Mouse (Mus musculus): ENCODE data around the gene Cstad. TPM values are rescaled to one million over a fixed set of nuclear protein-coding genes. Genes with fewer than 3 reads are reported as not detected.

Gene Cstad
- total and polyA plus RNA-seq, 3 experiments = not detected

DNA sequence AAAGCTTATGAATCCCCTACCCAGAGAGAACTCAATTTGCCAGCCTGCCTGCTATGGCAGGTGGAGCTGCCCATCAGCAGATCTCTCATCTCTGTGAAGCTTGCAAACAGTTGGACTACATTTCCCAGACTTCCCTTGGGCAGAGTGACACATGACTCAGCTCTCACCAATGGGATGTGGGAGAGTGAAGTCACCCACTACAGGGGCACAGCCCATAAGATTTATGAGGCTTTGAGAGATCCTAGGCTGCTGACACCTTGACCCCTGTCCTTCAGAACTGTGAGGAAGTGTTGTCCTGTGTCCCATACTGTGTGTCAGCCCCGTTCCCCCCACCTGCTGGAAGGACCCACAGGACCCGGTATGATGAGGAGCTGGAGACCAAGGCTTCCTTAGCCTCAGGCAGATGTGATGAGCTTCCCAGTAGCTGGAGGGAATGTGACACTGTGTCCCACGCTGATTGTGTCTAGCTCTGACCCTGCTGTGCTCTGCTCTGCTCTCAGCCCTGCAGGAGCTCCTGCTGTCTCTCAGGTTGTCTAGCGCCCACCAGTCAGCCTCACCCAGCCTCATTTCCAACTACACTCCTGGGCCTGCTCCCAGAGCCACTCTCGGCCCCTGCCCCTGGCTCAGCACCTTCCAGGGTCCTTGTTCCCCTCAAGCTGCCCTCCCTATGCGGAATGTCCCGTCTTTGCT is 40.8 kb upstream of the Cstad start:
- H3K79me2 ChIP-seq (ENCODE audit: control insufficient read depth, insufficient read depth, low read length, poor library complexity) = no peaks in the 10 kb centered on the region
- H3K4me1 ChIP-seq (ENCODE audit: control insufficient read depth in 1 of 2, insufficient read depth in 2 of 2, low read length in 2 of 2) = no peaks in the 10 kb centered on the region
- H3K4me3 ChIP-seq (ENCODE audit: control insufficient read depth in 1 of 2, insufficient read depth in 1 of 2, low read depth in 2 of 2, low read length in 2 of 2) = no peak overlapping the region
- H3K27me3 ChIP-seq (ENCODE audit: control insufficient read depth in 1 of 2, insufficient read depth in 2 of 2, low read length in 2 of 2) = no peaks in the 10 kb centered on the region
- no peaks in the 10 kb centered on the region for H3K36me3 ChIP-seq (ENCODE audit: control insufficient read depth in 1 of 2, insufficient read depth in 2 of 2, low read length in 2 of 2)
- TF ChIP-seq KAT2A (conservative IDR thresholded peaks at IDR 0.05; ENCODE audit: low read depth, low read length) = peak; percentile 57
- 0 out of 2 replicates have a peak, but pooled peaks have one; percentile 23 for TF ChIP-seq SIN3A (IDR thresholded peaks at IDR 0.05; ENCODE audit: low read length)
- peak; percentile 48 to 71; a peak in 1 of 4 replicates for TF ChIP-seq USF2 (IDR thresholded peaks at IDR 0.05; ENCODE audit: borderline replicate concordance in 1 of 2, insufficient read depth in 1 of 2, low read depth in 1 of 2, low read length in 2 of 2)
- TF ChIP-seq ZC3H11A (IDR thresholded peaks at IDR 0.05; ENCODE audit: low read depth, low read length) = no peak
- TF ChIP-seq JUND (IDR thresholded peaks at IDR 0.05; ENCODE audit: low read depth, low read length) = no peak
- peak; percentile 95 for TF ChIP-seq USF1 (IDR thresholded peaks at IDR 0.05; ENCODE audit: low read depth, low read length)
- TF ChIP-seq MAX (IDR thresholded peaks at IDR 0.05; ENCODE audit: low read length) = 0 out of 2 replicates have a peak, but pooled peaks have one; percentile 31
- TF ChIP-seq RAD21 (IDR thresholded peaks at IDR 0.05; ENCODE audit: low read depth, low read length) = no peak
- TF ChIP-seq POLR2A (IDR thresholded peaks at IDR 0.05; ENCODE audit: control insufficient read depth in 1 of 2, insufficient read depth in 1 of 2, low read depth in 1 of 2, low read length in 2 of 2, poor library complexity in 1 of 2) = no peak
- TF ChIP-seq EP300 (IDR thresholded peaks at IDR 0.05; ENCODE audit: low read depth in 1 of 2, low read length in 2 of 2) = no peak
- no peak for TF ChIP-seq MYB (IDR thresholded peaks at IDR 0.05; ENCODE audit: low read depth, low read length)
- no peak for TF ChIP-seq NELFE (IDR thresholded peaks at IDR 0.05; ENCODE audit: low read depth, low read length)
- no peak for TF ChIP-seq UBTF (IDR thresholded peaks at IDR 0.05; ENCODE audit: borderline replicate concordance, insufficient read depth, low read depth, low read length)
- peak; percentile 93 for TF ChIP-seq HCFC1 (IDR thresholded peaks at IDR 0.05; ENCODE audit: low read depth, low read length)
- TF ChIP-seq MEF2A (IDR thresholded peaks at IDR 0.05; ENCODE audit: extremely low read depth, insufficient replicate concordance, low read depth, low read length, poor library complexity, severe bottlenecking) = no peak
- no peak for TF ChIP-seq ELF1 (IDR thresholded peaks at IDR 0.05; ENCODE audit: low read depth, low read length)
- TF ChIP-seq MXI1 (IDR thresholded peaks at IDR 0.05; ENCODE audit: low read depth, low read length) = no peak
- TF ChIP-seq POLR2AphosphoS5 (IDR thresholded peaks at IDR 0.05; ENCODE audit: borderline replicate concordance, low read depth, low read length) = no peak
- no peak for TF ChIP-seq ETS1 (IDR thresholded peaks at IDR 0.05; ENCODE audit: low read depth, low read length)
- no peak for TF ChIP-seq CHD1 (IDR thresholded peaks at IDR 0.05; ENCODE audit: low read depth, low read length)
- TF ChIP-seq MAFK (IDR thresholded peaks at IDR 0.05; ENCODE audit: borderline replicate concordance, low read depth, low read length) = no peak
- no peak for TF ChIP-seq POLR2AphosphoS2 (IDR thresholded peaks at IDR 0.05; ENCODE audit: low read length)
- no peak overlapping the region for H3K9ac ChIP-seq (ENCODE audit: control insufficient read depth, low read depth, low read length, poor library complexity, severe bottlenecking)
- peak; percentile 56 for DNase-seq (ENCODE audit: low read depth, low spot score)
- H3K27ac ChIP-seq (ENCODE audit: control insufficient read depth, low read depth, low read length) = no peak overlapping the region
- H3K9me3 ChIP-seq (replicated peaks; ENCODE audit: insufficient read depth, low read length) = no peaks in the 10 kb centered on the region

Measured in MEL (cell line).